Mouse (Mus musculus) erythroblast, embryonic 14.5 days (primary cell): ENCODE measurements around the gene Palm2.

Experiments
- GATA1 ChIP-seq: IDR thresholded peaks from 2 replicates; pipeline ENCODE4 v1.6.1; 2012; ENCODE audit warnings: low read length, inconsistent platforms, mixed read lengths
- TAL1 ChIP-seq: IDR thresholded peaks from 3 replicates; pipeline ENCODE4 v1.6.1; 2012; ENCODE audit warnings: low read length, inconsistent platforms, mixed read lengths

DNA sequence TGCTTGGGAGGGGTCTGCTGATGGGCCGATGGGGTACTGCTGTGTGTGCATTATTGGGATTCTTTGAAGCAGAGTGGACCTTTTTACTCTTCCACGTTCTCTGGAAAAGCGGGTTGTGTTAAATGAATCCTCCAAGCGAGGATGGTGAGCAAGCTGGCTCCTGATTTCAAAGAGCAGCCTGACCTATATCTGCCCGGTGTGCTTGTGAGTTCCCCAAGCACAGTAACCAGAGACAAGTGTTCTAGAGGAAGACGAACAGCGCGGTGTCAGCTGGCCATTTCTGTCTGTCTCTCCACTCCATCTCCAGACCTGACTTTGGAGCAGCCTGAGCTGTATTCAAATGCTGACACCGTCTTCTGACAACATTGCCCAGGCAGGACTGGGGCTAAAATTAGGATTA is 204.9 kb downstream of the Palm2 start:
- TF ChIP-seq GATA1 (no peak), TAL1 (no peak)
